Mouse (Mus musculus): ENCODE measurements around the gene Ncf2. TPM values are rescaled to one million over a fixed set of nuclear protein-coding genes. Genes with fewer than 3 reads are reported as not detected.
A peak's percentile ranks its signal among the peaks of the same experiment; 100 is the strongest.

Ncf2 gene
- polyA plus RNA-seq, 1 experiment, result 1.6 TPM

- Histone ChIP-seq H3K9me3 (replicated peaks; ENCODE audit: control insufficient read depth, insufficient read depth, low read length, poor library complexity, severe bottlenecking) (no peaks in the 10 kb centered on the region), H3K27ac (ENCODE audit: insufficient read depth, low read length) (no peak overlapping the region), H3K36me3 (ENCODE audit: control insufficient read depth, insufficient read depth, low read length, poor library complexity, severe bottlenecking) (no peaks in the 10 kb centered on the region), H3K4me1 (ENCODE audit: control insufficient read depth, insufficient read depth, low read length) (peaks cover 7% of the 10 kb centered on the region), H3K27me3 (ENCODE audit: control insufficient read depth, insufficient read depth, low read length, poor library complexity, severe bottlenecking) (no peaks in the 10 kb centered on the region), H3K9ac (ENCODE audit: low read depth, poor library complexity, severe bottlenecking) (no peak overlapping the region), H3K4me3 (ENCODE audit: low read depth, low read length) (peak overlapping the region; percentile 28; the same call in 1 of the 2 replicates)
- TF ChIP-seq POLR2A (IDR thresholded peaks at IDR 0.05; ENCODE audit: insufficient read depth, low read length) (no peak), EP300 (IDR thresholded peaks at IDR 0.05; ENCODE audit: insufficient read depth, low read depth, low read length) (no peak), CTCF (IDR thresholded peaks at IDR 0.05; ENCODE audit: low read depth, low read length) (no peak)
Observed at GRCm38 (mm10) chr1:152807619-152808391, 7.8 kb downstream of the Ncf2 start.

DNA sequence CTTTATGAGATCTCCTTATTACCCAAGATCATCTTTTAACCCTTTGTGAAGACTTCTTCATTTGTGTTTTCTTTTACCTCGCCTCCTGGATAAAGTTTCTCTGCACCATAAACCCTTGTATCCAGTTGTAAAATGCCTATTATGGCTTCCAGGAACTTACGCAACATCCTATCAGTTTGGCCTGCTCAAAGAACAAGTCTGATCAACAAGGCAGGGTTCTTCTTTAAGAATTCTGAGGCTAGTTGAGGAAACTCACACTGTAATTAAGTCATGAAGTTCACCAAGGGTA, 8.3 kb downstream of the Ncf2 start:
- H3K4me1 ChIP-seq (ENCODE audit: control insufficient read depth, insufficient read depth, low read length), result peaks cover 7% of the 10 kb centered on the region
- H3K9ac ChIP-seq (ENCODE audit: low read depth, poor library complexity, severe bottlenecking), result no peak overlapping the region
- no peaks in the 10 kb centered on the region for H3K27me3 ChIP-seq (ENCODE audit: control insufficient read depth, insufficient read depth, low read length, poor library complexity, severe bottlenecking)
- H3K4me3 ChIP-seq (ENCODE audit: low read depth, low read length), result no peak overlapping the region
- TF ChIP-seq CTCF (IDR thresholded peaks at IDR 0.05; ENCODE audit: low read depth, low read length), result no peak
- TF ChIP-seq POLR2A (IDR thresholded peaks at IDR 0.05; ENCODE audit: insufficient read depth, low read length), result no peak
- TF ChIP-seq EP300 (IDR thresholded peaks at IDR 0.05; ENCODE audit: insufficient read depth, low read depth, low read length), result no peak
- H3K36me3 ChIP-seq (ENCODE audit: control insufficient read depth, insufficient read depth, low read length, poor library complexity, severe bottlenecking), result no peaks in the 10 kb centered on the region
- H3K27ac ChIP-seq (ENCODE audit: insufficient read depth, low read length), result no peak overlapping the region
- H3K9me3 ChIP-seq (replicated peaks; ENCODE audit: control insufficient read depth, insufficient read depth, low read length, poor library complexity, severe bottlenecking), result no peaks in the 10 kb centered on the region

DNA sequence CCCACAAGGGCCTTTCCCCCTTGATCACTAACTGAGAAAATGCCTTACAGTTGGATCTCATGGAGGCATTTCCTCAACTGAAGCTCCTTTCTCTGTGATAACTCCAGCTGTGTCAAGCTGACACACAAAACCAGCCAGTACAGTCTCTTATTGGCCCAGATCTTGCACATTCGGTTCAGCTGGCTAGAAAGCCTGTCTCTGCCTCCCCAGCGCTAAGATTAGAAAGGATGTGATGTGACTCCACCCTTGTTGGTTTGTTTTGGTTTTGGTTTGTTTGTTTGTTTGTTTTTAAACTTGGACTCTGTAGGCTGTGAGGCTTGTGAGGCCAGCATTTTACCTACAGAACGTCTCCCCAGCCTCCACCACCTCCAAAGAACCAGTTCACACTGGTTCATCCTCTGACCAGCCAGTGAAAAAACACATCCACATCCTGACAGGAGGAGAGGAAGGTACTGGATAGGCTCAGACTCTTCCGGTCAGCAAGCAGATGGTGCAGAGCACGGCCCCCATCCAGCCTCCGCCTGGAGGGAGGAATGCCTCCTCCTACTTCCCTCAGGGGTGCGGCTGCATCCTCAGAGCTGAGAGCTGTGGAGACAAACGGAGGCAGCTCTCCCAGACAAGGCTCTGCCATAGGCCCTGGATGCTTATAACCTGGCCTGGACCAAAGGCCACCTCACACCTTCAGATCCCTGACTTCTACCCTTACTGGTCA, 9.7 kb downstream of the Ncf2 start:
- Histone ChIP-seq H3K27me3 (ENCODE audit: control insufficient read depth, insufficient read depth, low read length, poor library complexity, severe bottlenecking) (no peaks in the 10 kb centered on the region), H3K27ac (ENCODE audit: insufficient read depth, low read length) (peak overlapping the region; percentile 32; the same call in 1 of the 2 replicates)

GRCm38 (mm10) chr1:152810533-152811439, 10.8 kb downstream of the Ncf2 start:
- Histone ChIP-seq H3K9ac (ENCODE audit: low read depth, poor library complexity, severe bottlenecking) (no peak overlapping the region), H3K9me3 (replicated peaks; ENCODE audit: control insufficient read depth, insufficient read depth, low read length, poor library complexity, severe bottlenecking) (no peaks in the 10 kb centered on the region), H3K27me3 (ENCODE audit: control insufficient read depth, insufficient read depth, low read length, poor library complexity, severe bottlenecking) (no peaks in the 10 kb centered on the region), H3K27ac (ENCODE audit: insufficient read depth, low read length) (no peak overlapping the region; the same call in 1 of the 2 replicates), H3K4me1 (ENCODE audit: control insufficient read depth, insufficient read depth, low read length) (peaks cover 7% of the 10 kb centered on the region), H3K36me3 (ENCODE audit: control insufficient read depth, insufficient read depth, low read length, poor library complexity, severe bottlenecking) (no peaks in the 10 kb centered on the region), H3K4me3 (ENCODE audit: low read depth, low read length) (no peak overlapping the region)
- TF ChIP-seq CTCF (IDR thresholded peaks at IDR 0.05; ENCODE audit: low read depth, low read length), result no peak
- no peak for TF ChIP-seq EP300 (IDR thresholded peaks at IDR 0.05; ENCODE audit: insufficient read depth, low read depth, low read length)
- TF ChIP-seq POLR2A (IDR thresholded peaks at IDR 0.05; ENCODE audit: insufficient read depth, low read length), result no peak

More for the DNA sequence above, 9.7 kb downstream of the Ncf2 start:
- Histone ChIP-seq H3K36me3 (ENCODE audit: control insufficient read depth, insufficient read depth, low read length, poor library complexity, severe bottlenecking) (no peaks in the 10 kb centered on the region), H3K9me3 (replicated peaks; ENCODE audit: control insufficient read depth, insufficient read depth, low read length, poor library complexity, severe bottlenecking) (no peaks in the 10 kb centered on the region), H3K9ac (ENCODE audit: low read depth, poor library complexity, severe bottlenecking) (no peak overlapping the region), H3K4me1 (ENCODE audit: control insufficient read depth, insufficient read depth, low read length) (peaks cover 7% of the 10 kb centered on the region), H3K4me3 (ENCODE audit: low read depth, low read length) (no peak overlapping the region)
- TF ChIP-seq EP300 (IDR thresholded peaks at IDR 0.05; ENCODE audit: insufficient read depth, low read depth, low read length) (peak; percentile 85), POLR2A (IDR thresholded peaks at IDR 0.05; ENCODE audit: insufficient read depth, low read length) (no peak), CTCF (IDR thresholded peaks at IDR 0.05; ENCODE audit: low read depth, low read length) (no peak)

GRCm38 (mm10) chr1:152815265-152815701, 15.3 kb downstream of the Ncf2 start:
- H3K4me3 ChIP-seq (ENCODE audit: low read depth, low read length), result peak overlapping the region; percentile 3; the same call in 1 of the 2 replicates
- no peak overlapping the region for H3K27ac ChIP-seq (ENCODE audit: insufficient read depth, low read length)
- no peak for TF ChIP-seq POLR2A (IDR thresholded peaks at IDR 0.05; ENCODE audit: insufficient read depth, low read length)
- peak; percentile 65 for TF ChIP-seq CTCF (IDR thresholded peaks at IDR 0.05; ENCODE audit: low read depth, low read length)
- H3K4me1 ChIP-seq (ENCODE audit: control insufficient read depth, insufficient read depth, low read length), result peaks cover 9% of the 10 kb centered on the region
- H3K9ac ChIP-seq (ENCODE audit: low read depth, poor library complexity, severe bottlenecking), result no peak overlapping the region
- no peaks in the 10 kb centered on the region for H3K27me3 ChIP-seq (ENCODE audit: control insufficient read depth, insufficient read depth, low read length, poor library complexity, severe bottlenecking)
- no peaks in the 10 kb centered on the region for H3K36me3 ChIP-seq (ENCODE audit: control insufficient read depth, insufficient read depth, low read length, poor library complexity, severe bottlenecking)
- no peaks in the 10 kb centered on the region for H3K9me3 ChIP-seq (replicated peaks; ENCODE audit: control insufficient read depth, insufficient read depth, low read length, poor library complexity, severe bottlenecking)

Measured in ES-Bruce4 (cell line).